Mouse (Mus musculus) left cerebral cortex, adult 2 months (tissue): ENCODE results near the gene Hyal2. TPM values are rescaled to one million over a fixed set of nuclear protein-coding genes. Genes with fewer than 3 reads are reported as not detected.
A peak's percentile ranks its signal among the peaks of the same experiment; 100 is the strongest.

Source experiments
- DNase-seq, 2 experiments: peaks; one replicate each; pipeline ENCODE4 v3.0.0; 2021 to 2022; ENCODE audit warnings: low spot score in 2 of 2, mixed read lengths in 1 of 2; ENCODE audit errors: extremely low spot score in 1 of 2
- H3K27ac ChIP-seq: fragments of 200-600 bp; 2 replicates; pipeline ENCODE4 v1.8.1; 2022
- H3K4me3 ChIP-seq: fragments of 200-600 bp; 2 replicates; pipeline ENCODE4 v1.8.1; 2022
- CTCF ChIP-seq: fragments of 200-600 bp; IDR thresholded peaks from 2 replicates; pipeline ENCODE4 v1.8.1; 2022; ENCODE audit warnings: antibody characterized with exemption, mild to moderate bottlenecking, moderate library complexity
- intact Hi-C: fragments of 180-260 bp; cut with DNase I; formaldehyde crosslinking; loops from one replicate; pipeline ENCODE4 v1.15.1; 2025
- total RNA-seq, 2 experiments: library from RNA; stranded (reverse); gene quantifications; 2 replicates each; pipeline ENCODE4 v1.2.3; 2021

Hyal2 gene
- total RNA-seq, 2 experiments from 2014 or later, result 14.9 TPM

- intact Hi-C loops, result no loop called here
- DNase-seq, result no peak
Measured at GRCm38 (mm10) chr9:107583174-107583573, 15.4 kb downstream of the Hyal2 start.

DNA sequence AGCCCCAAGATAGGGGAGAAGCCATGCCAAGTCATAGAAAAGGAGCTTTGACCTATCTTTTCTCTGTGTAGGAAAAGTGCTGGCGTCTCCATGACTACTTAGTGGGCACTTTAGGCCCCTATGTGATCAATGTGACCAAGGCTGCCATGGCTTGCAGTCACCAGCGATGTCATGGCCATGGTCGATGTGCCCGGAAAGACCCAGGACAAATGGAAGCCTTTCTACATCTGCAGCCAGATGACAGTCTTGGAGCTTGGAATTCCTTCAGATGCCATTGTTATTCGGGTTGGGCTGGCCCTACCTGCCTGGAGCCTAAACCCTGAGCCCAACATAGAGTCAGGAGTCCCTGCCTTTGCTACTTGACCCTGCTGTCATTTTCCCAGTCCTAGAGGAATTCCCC, 18.8 kb downstream of the Hyal2 start:
- Histone ChIP-seq H3K27ac (no peak overlapping the region), H3K4me3 (no peak overlapping the region)
- no peak for DNase-seq
- TF ChIP-seq CTCF, result no peak
- intact Hi-C loops, result no loop called here

More at GRCm38 (mm10) chr9:107583174-107583573, 15.4 kb downstream of the Hyal2 start:
- no peak for TF ChIP-seq CTCF
- no peak overlapping the region for H3K4me3 ChIP-seq
- H3K27ac ChIP-seq, result no peak overlapping the region

DNA sequence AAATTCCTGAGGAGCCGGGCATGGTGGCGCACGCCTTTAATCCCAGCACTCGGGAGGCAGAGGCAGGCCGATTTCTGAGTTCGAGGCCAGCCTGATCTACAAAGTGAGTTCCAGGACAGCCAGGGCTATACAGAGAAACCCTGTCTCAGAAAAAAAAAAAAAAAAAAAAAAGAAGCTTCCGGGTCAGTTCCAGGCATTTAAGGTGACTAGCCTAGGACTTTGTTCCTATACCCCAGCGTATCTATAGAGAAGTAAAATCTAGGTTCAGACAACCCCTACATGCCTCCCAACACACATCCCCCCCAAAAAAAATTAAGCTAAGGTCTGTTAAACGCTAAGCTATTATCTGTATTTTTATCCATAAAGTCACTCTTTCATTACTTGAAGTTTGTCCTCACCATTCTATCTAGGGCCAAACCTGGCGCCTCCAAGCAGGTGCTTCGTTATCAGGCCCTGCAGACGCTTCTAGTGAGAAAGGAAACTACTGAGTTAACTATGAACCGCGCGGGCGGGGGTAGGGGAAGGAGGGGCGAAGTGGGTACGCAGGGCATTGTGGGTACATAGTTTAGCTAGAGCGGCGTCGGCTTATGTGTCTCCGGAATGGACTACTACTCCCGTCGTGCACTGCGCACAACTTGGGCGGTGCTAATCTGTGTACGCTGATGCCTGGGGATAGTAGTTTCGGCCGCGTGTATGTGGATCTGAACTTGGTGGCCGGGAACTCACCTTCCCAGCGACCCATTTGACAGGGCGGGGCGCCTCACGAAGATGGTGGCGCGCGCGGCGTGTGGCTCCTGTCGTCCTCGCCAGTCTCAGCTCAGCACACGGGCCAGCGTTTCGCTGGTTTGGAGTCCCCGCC, 19.5 kb downstream of the Hyal2 start, which contains the start of gene Ifrd2:
Ifrd2 (plus strand) TSS at position 669 of the 859 bp plus-strand sequence.
- Histone ChIP-seq H3K27ac (peak within 1 kb of the TSS; percentile 70), H3K4me3 (peak within 1 kb of the TSS; percentile 81)
- TF ChIP-seq CTCF, result no peak
- intact Hi-C loops, result loop anchor here (1.0 kb wide), 1 partner anchor 25 kb away; no protein-coding TSS in a partner anchor
- DNase-seq, result peak; percentile 95 to 97

- TF ChIP-seq CTCF, result no peak
- peak in 1 of 2 experiments; percentile 31 for DNase-seq
- peak overlapping the region; percentile 70 for H3K27ac ChIP-seq
- peak overlapping the region; percentile 81 for H3K4me3 ChIP-seq
- intact Hi-C loops, result loop anchor here (1.0 kb wide), 1 partner anchor 24 kb away; no protein-coding TSS in a partner anchor
Measured at GRCm38 (mm10) chr9:107587833-107588639, 20.3 kb downstream of the Hyal2 start.

DNA sequence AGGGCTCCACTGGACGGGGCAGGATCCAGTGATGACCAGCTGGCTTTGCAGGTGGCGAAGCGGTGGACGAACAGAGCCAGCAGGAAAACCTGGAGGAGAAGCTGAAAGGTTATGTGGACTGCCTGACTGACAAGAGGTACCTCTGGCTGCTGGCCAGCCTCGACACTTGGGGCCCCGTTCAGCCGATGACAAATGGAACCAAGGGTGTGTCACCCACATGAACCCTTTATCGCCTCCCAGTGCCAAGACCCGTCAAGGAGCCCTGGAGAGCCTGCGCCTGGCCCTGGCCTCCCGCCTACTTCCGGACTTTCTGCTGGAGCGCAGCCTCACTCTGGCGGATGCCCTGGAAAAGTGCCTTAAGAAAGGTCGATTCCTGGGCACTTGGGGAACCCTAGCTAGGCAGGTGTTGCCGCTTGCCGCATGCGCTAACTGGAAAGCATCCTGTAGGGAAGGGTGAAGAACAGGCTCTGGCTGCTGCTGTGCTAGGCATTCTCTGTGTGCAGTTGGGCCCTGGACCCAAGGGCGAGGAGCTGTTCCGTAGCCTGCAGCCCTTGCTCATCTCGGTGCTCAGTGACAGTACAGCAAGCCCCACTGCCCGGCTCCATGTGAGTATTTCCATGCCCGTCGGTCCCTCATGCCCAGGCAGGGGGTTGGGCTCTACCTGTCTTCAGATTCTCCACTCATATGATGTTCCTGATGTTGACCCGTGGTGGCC, 22.5 kb downstream of the Hyal2 start:
- TF ChIP-seq CTCF, result no peak
- DNase-seq, result no peak
- no peak overlapping the region for H3K4me3 ChIP-seq
- intact Hi-C loops, result no loop called here
- H3K27ac ChIP-seq, result no peak overlapping the region

- DNase-seq, result no peak
- intact Hi-C loops, result no loop called here
- no peak overlapping the region for H3K4me3 ChIP-seq
- H3K27ac ChIP-seq, result no peak overlapping the region
- no peak for TF ChIP-seq CTCF
Measured at GRCm38 (mm10) chr9:107590773-107591060, 23.0 kb downstream of the Hyal2 start.

GRCm38 (mm10) chr9:107593101-107593976, 25.6 kb downstream of the Hyal2 start:
- Histone ChIP-seq H3K4me3 (no peak overlapping the region), H3K27ac (no peak overlapping the region)
- intact Hi-C loops, result no loop called here
- no peak for TF ChIP-seq CTCF
- no peak for DNase-seq

DNA sequence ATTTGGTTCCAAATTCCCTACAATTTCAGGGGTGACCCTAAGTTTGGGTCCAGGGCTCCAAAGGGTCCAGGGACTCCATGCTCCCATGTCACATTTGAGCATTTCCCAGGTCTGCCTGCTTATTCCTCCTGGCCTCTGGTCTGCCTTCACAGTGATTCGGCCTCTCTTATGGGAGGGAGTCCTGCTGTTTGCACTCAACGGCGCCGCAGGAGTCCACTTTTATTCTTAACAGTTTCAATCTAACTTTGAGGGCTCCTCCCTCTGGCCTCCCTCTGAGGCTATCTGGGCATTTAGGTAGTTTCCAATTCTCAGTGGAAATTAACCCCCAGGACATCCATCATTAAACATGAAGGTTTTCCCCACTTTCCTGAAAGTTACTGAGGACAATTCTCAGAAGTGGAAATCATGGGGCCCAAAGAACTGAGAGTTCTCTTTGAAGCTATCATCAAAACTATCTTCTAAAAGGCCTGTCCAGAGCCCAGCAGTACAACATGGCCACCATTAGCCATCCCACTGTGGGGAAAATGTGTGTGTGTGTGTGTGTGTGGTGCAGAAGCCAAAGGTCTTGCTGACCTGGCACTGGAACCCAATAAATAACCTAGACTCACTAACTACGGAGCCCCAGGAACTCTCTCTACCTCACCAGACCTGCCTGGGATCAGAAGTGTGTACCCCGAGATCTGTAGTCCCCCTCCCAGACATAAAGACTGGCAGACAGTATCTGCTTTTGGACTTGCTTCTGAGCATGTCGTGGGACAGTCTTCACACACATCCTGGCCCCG, 26.7 kb downstream of the Hyal2 start:
- TF ChIP-seq CTCF, result no peak

DNA sequence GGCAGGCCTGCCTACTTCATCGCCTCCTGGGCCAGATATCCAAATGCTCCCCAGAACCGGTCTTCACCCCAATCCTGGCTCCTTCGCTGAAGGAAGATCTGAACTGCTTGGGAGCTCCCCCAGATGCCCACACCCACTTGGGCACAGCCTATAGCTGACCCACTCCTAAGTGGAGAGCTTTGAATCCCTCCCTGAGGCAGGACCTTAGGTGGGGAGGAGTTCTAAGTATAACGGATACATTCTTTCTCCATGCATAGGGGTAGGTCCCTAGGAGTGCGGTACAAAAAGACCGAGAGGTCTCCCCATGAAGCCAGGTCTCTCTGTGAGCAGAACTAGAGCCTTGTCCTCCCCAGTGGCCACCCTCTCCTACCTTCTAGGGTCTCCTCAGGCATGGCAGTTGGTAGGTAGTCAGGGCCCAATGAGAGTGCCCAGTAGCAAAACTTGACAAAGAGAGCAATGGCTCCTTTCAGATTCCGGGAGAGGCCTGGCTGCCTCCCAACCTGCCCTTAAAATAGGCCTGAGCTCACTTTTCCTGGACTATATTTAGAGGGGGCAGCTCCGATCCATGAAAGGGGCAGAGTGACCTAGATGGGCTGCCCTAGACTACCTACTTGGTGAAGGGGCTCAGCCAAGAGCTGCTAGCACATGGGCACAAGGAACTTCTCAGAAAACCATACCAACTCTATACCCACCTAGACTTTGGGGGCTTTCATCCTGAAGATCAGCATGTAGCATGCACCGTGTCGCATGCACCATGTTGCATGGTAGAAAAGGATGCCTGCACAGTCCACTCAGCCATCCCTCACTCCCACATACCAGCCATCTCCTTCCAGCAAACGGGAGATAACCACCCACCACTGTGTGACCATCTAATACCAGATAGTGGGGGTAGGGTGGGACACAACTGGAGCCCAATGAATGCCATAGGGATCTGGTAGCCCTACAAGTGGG, 29.1 kb downstream of the Hyal2 start:
- no peak for DNase-seq
- H3K27ac ChIP-seq, result no peak overlapping the region
- TF ChIP-seq CTCF, result no peak
- H3K4me3 ChIP-seq, result no peak overlapping the region
- intact Hi-C loops, result no loop called here

More for the DNA sequence above, 26.7 kb downstream of the Hyal2 start:
- no peak for DNase-seq
- Histone ChIP-seq H3K4me3 (no peak overlapping the region), H3K27ac (no peak overlapping the region)
- intact Hi-C loops, result no loop called here
